Mouse (Mus musculus): ENCODE measurements around the gene Il16. TPM values are rescaled to one million over a fixed set of nuclear protein-coding genes. Genes with fewer than 3 reads are reported as not detected.

Il16 gene
- total RNA-seq, 1 experiment from 2014 or later = 68.8 TPM

GRCm38 (mm10) chr7:83622582-83622981 is 122.9 kb downstream of the Il16 start:
- ATAC-seq (replicated peaks; ENCODE audit: low read depth, poor library complexity, severe bottlenecking) = no peak

GRCm38 (mm10) chr7:83618709-83619108 is 126.8 kb downstream of the Il16 start:
- no peak for ATAC-seq (replicated peaks; ENCODE audit: low read depth, poor library complexity, severe bottlenecking)

GRCm38 (mm10) chr7:83616268-83616667 is 129.3 kb downstream of the Il16 start:
- peak; percentile 90 for ATAC-seq (replicated peaks; ENCODE audit: low read depth, poor library complexity, severe bottlenecking)

- peak; percentile 15; the same call in 1 of the 2 replicates for ATAC-seq (replicated peaks; ENCODE audit: low read depth, poor library complexity, severe bottlenecking)
Measured at GRCm38 (mm10) chr7:83615815-83616214, 129.7 kb downstream of the Il16 start.

GRCm38 (mm10) chr7:83615272-83615671 is 130.3 kb downstream of the Il16 start:
- ATAC-seq (replicated peaks; ENCODE audit: low read depth, poor library complexity, severe bottlenecking) = no peak

GRCm38 (mm10) chr7:83611886-83612285 is 133.6 kb downstream of the Il16 start:
- no peak for ATAC-seq (replicated peaks; ENCODE audit: low read depth, poor library complexity, severe bottlenecking)

GRCm38 (mm10) chr7:83609891-83610290 is 135.6 kb downstream of the Il16 start:
- no peak for ATAC-seq (replicated peaks; ENCODE audit: low read depth, poor library complexity, severe bottlenecking)

- ATAC-seq (replicated peaks; ENCODE audit: low read depth, poor library complexity, severe bottlenecking) = no peak
Measured at GRCm38 (mm10) chr7:83606796-83607195, 138.7 kb downstream of the Il16 start.

GRCm38 (mm10) chr7:83604180-83604944 is 141.2 kb downstream of the Il16 start:
- no peak for ATAC-seq (replicated peaks; ENCODE audit: low read depth, poor library complexity, severe bottlenecking)

GRCm38 (mm10) chr7:83599913-83600286 is 145.6 kb downstream of the Il16 start:
- peak; percentile 84 for ATAC-seq (replicated peaks; ENCODE audit: low read depth, poor library complexity, severe bottlenecking)

GRCm38 (mm10) chr7:83598997-83599912 is 146.3 kb downstream of the Il16 start:
- ATAC-seq (replicated peaks; ENCODE audit: low read depth, poor library complexity, severe bottlenecking) = peak; percentile 73

GRCm38 (mm10) chr7:83597063-83597462 is 148.5 kb downstream of the Il16 start:
- no peak for ATAC-seq (replicated peaks; ENCODE audit: low read depth, poor library complexity, severe bottlenecking)

GRCm38 (mm10) chr7:83594056-83594455 is 151.5 kb downstream of the Il16 start:
- no peak for ATAC-seq (replicated peaks; ENCODE audit: low read depth, poor library complexity, severe bottlenecking)

Other genes starting within 250 kb of the Il16 start
- 0.69 TPM in 1 of 2 replicates, not detected in the other for gene Tmc3, start 160.8 kb downstream of the Il16 start, total RNA-seq (2017)
- gene Stard5, start 113.8 kb downstream of the Il16 start, total RNA-seq (2017) = 5.8 and 6.1 TPM in 2 replicates
- not detected in 2 replicates for gene Cfap161, start 49.2 kb upstream of the Il16 start, total RNA-seq (2017)
- 4.8 and 7.2 TPM in 2 replicates for gene Tlnrd1, start 138.6 kb upstream of the Il16 start, total RNA-seq (2017)
- gene Mesd, start 138.7 kb upstream of the Il16 start, total RNA-seq (2017) = 37.7 and 47.8 TPM in 2 replicates

All from common myeloid progenitor, adult 5-6 weeks (primary cell).